Mouse (Mus musculus): ENCODE measurements at regions not wholly inside any gene's neighbourhood (a gene's known extent, or its start where the extent isn't known, plus 50 kb on each side); places are given as distances from the start of the nearest gene placed in this dataset.

DNA sequence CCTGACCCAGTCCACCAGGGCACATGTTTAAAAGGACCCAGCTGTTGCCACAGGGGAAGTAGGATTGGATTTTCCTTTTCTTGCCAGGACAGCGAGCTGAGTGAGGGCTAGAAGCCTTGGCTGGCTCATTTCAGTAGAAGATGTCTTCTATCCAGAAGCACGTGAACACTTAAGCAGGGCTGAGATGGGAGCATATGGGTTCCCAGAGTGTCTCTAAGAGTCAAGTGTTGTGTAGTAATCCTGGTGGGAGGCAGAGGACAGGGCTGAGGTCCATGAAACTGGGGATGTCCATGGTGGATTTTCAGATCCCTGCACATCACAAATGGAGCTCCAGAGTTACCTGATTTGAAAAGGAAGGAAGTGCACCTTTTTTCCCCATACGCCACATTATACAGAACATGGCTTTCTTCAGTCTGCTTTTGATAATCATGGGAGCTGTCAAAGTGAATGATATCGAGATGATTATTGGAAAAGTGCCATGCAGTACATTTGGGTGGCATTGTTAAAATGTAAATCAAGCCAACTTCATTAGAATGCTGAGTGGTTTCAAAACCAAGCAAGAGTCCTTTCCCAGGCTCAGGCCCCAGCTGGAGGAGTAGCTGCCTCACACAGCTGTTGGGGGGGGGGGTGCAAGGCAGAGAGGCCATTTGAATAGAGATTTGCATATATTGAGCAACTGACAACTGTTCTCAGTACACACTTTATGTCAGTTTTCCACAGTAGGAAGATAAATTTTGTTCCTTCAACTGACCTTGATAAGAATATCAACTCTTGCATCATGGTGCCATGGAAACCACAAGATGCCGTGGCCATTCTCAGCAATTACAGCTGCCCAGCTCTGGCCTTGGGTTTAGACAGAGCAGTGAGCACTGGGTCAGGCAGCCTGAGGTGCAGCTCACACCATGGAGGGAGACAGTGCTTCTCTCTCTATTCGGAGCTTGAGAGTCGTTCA, 81.7 kb downstream of the Slc35b3 start:
- DNase-seq (ENCODE audit: low spot score): peak; percentile 4

DNA sequence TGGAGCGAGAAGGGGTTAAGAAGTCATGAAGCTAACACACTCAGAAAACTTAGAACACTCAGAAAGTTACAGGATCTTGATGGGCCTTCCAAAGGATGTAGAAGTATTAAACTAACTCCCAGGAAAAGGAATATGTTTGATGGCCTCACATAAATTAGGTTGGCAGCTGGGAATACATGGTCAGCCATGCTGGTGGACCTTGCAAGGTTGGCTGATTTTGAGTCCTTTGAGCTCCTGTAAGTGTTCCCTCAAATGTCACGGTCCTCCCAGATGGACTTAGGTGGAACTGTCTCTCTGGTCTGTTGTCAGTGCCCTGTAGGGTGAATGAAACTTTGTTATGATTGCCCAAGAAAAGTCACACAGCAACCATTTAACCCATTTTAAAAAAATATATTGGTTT, 84.8 kb downstream of the Slc35b3 start:
- no peak for DNase-seq (ENCODE audit: low spot score)

DNA sequence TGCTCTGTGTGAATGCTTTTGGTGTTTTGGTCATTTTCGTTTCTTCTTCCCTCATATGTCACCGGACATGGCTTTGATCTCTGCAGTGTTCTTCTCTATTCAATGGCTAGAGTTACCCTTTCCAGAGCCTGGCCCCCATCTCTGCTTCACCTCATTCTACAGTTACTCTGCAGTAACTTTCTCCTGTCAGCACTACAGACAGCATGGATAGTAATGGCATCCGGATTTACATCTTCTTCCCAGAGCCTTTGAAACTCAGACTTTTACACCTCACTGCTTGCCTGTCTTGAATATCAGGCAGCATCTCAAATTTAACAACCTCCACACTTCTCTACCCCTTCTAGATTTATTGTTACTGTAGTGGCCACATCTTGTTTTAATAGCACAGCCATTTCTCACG, 96.7 kb downstream of the Slc35b3 start:
- no peak for DNase-seq (ENCODE audit: low spot score)

DNA sequence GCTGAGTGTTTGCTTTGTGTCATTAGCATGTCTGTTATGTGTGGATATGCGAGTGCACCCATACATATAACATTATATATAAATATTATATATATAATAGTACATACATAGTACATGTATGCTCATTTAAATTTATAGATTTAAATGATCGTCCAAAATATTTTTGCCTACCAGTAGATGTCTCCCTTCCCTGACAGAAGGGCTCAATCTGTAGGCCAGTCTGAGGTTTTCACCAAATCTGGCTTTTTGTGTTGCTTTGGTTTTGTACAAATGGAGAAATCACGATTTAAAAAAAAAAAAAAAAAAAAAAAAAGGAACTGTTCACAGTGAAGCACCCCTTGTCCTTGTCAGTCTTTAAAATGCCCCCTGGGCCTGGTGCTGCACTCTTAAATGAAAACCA, 104.9 kb downstream of the Slc35b3 start:
- no peak for DNase-seq (ENCODE audit: low spot score)

DNA sequence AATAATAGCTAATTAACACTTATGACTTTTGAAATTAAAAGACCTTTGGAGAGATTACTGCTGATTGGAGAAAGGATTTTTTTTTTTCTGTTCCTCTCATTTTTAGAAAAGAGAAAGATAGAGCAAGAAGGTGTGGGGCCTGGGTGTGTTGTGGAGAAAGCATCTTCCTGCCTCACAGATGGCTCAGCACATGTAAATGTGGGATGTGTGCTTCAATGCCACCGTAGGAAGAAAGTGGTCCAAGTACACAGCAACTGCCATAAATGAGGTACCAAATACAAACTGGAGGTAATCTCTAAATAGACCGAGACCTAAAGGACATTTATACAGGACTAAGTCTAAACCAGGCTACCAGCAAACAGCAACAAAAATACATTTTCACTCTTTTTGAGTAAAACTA, 105.7 kb downstream of the Slc35b3 start:
- DNase-seq (ENCODE audit: low spot score): no peak

DNA sequence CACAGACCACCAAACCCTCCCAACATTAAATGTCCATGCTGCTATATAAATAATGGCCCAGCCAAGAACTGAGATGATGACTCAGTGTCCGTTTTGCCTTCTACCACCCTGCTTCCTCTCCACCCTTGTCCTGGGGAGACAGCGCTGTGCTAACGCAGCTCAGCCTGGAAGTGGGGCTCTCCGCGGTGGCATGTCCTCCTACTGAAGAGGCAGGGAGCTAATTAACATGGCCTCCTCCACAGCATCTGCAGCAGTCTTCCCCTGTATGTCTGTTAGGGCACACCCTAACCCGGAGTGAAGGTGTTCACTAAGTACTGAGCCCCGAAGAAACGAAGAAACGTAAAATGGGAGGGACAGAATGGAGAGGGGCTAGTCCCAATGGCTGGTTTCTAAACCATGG, 107.8 kb downstream of the Slc35b3 start:
- DNase-seq (ENCODE audit: low spot score): no peak

DNA sequence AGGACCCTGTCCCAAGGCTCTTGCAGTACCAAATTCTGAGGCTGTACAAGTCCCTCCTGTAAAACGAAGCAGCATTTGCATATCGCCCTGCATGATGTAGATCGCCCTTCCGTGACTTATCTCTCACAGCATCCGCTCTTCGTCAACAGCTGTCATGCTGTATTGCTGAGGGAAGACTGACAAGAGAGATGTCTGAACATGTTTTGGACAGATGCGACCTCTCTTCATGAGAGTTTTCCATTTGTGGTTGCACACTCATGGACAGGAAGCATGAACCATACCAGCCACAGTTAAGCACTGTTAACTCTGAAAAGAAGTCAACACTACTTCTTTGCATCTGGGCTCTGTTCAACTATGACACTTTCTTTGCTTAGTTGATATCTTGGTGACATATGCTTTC, 108.9 kb downstream of the Slc35b3 start:
- DNase-seq (ENCODE audit: low spot score): no peak

DNA sequence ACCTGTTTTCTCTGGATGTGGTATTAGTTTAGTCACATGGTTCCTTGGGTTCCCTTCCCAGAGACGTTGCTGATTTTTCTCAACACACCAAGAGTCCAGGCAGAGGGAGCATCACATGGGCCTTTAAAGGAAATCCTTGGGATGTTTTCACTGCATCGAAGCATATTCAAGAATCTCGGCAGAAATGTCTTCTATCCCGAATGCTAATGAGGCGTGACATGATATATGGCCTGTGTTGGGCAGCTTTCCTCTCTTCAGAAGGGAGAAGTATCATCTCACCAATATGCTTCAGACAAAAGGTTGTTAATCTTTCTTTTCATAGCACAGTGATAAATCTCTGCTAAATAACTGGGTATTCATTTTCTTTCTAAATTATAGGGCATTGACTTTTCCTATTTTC, 122.4 kb downstream of the Slc35b3 start:
- DNase-seq (ENCODE audit: low spot score): no peak

DNA sequence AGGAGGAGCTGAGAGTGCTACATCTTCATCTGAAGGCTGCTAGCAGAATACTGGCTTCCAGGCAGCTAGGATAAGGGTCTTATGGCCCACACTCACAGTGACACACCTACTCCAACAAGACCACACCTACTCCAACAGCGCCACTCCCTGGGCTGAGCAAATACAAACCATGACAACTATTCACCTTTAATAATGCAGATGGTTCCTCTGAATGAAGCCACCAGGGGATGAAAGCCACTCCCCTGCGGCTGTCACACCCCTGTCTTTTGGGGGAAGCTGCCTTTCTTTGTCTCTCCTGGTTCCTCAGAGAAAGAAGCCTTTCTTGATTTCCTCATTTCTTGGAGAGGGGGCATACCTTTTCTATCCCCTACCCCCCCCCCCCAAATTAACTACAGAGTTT, 135.0 kb downstream of the Slc35b3 start:
- DNase-seq (ENCODE audit: low spot score): no peak

DNA sequence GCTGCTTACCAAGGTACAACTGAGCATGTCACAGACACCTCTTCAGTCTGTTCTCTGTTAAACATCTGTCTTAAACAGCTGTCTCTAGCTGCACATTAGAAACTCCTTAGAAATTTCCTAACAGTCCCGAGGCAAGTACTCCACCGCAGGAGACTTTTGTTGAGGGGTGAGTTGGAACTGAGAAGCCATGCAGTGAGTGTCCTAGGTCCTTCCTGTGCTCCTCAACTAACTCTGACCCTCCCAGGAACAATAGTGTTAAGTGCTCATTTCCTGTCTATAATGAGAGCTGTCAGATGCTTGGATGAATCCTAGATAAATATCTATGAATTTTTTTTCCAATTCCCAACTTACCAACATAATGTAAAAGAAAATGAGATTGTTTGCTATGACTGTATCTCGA, 141.1 kb downstream of the Slc35b3 start:
- DNase-seq (ENCODE audit: low spot score): no peak

DNA sequence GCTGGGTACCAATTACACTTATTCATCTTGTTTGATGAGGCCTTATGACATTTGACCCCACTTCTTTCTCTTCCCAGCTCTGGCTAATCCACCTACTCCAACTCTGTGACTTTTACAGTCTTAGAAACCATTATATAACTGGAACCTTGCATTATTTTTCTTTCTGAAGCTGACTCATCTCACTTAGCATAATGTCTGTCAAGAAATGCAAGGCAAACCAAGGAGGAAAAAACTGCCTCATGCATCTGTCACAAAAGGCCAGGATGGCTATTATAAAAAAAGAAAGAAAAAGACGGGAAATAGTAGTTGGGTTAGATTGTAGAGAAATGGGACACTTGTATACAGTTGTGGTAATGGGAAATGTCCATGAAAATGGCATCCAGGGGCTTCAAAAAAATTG, 141.9 kb downstream of the Slc35b3 start:
- DNase-seq (ENCODE audit: low spot score): no peak

DNA sequence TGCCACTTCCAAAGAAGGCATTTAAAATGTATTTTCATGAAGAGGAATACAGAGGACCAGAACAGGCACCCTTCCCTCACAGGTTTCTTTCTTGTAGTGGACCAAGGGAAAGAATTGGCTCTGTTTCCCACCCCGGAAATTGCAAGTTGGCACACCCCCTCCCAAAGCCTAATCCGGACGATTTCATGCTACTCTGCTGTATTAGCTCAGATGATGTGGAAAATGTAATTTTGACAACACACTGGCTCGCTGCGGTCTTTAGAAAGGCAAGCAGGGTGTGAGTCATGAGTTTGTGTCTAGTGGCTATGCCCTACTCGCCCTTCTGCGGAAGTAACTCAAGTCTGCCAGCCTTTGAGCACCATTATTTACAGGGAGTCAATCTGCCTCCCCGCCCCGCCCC, 144.4 kb downstream of the Slc35b3 start:
- no peak for DNase-seq (ENCODE audit: low spot score)

DNA sequence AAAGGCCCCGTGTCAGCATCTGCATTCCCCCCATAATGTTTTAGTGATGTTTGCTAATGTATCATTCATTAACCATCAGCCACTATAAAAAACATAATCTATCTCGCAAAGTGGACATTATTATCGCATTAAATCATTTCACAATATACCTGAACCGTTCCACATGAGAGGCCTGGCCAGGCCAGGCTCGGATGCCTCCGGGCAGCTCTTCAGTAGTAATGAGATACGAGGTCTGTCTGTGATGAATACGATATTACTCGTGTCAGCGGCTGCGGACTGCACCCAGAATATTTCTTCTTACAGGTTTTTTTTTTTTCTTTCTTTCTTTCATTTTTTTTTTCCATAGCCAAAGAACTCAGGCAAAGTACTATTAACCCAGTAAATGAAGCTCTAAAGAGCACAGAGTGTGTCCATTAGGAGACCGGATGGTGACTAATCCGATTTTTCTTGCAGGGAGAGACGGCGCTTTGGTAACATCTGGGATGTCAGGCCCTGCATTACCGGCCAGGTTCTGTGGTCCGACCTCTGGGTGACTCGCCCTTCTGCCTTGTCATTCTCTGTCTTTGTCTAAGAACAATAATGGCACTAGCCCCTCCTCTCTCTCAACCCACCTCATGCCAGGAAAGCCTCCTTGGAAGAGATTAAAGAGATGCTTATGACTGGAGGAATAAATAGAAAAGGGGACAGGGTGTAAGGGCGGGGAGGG, 145.5 kb downstream of the Slc35b3 start:
- no peak for DNase-seq (ENCODE audit: low spot score)

DNA sequence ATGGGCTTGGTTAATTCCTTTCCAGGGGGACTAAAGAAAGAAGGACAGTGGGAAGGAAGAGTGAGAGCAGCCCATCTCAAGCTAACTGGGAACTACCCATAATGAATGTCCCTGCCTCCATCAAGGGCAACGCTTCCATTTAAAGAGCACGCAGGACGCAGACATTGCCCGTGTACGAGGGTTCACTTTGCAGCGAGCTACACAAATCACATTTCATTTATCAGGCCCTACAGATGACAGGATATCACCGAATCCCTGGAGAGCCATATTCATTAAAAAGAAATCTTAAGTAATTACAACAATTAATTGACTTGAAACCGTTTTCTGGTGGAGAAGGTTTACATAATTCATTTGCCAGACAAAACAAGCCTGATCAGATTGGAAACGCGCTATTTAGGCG, 139.7 kb upstream of the Eef1e1 start:
- no peak for DNase-seq (ENCODE audit: low spot score)

DNA sequence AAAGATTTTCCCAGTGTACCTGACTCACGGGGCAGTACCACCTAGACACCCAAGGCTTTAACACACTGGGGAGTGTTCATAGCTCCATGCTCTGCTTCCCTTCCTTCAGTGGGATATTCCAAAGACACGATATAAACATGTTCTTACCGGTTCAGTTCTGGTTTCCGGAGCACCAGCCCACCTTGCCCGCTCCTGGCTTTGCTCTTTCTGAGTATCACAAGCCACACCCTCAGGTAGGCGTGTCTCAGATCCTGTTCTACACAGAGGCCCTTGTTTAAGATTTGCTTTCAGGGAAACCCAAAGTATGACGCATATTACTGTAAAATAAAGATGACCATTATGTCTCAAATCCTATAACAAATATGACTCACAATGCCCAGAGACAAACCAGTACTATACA, 134.6 kb upstream of the Eef1e1 start:
- DNase-seq (ENCODE audit: low spot score): no peak

DNA sequence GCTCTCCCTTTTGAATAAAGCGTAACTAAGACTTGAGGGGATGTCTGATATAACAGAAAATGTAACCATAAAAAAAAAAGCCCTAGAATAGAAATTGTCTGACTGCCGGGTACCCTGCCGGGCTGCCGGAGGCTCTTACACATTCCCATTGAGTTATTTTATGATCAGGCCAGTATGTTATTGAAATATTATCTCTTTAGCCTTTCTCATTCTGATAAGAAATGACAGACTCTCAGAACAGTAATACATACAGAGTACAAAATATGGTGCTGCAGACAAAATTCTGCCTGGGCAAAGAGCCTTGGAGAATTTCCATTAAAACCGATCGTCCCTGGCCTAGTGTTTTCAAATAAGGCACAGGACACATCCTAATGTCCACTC, 121.8 kb upstream of the Eef1e1 start:
- no peak for DNase-seq (ENCODE audit: low spot score)

DNA sequence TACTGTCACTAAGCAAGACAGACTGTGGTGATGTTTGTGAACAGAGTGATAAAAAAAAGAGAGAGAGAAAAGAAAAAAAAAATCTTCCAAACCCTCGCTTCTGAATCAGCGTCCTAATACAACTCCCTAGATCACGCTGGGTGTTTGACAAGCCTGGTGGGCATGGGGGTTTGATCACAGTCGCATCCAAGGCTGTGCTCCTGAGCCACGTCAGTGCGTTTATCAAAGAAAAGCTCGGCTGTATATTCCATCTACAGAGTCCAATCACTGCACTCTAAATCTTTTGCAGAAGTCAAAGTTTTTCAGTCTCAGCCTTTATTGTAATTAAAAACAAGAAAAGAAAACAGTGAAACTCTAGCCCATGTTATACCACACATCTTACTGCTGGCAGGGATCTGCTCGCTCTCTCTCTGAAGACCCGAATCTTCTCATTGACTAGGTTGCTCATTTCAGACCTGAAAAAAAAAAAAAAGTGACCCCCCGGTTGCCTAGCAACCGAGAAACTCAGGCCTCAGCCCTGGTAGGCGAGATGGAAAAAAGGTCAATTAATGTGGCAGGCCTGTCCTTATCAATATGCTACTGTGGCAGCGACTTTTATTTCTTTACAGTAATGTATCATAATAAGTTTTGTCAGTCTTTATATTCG, 121.2 kb upstream of the Eef1e1 start:
- DNase-seq (ENCODE audit: low spot score): no peak

DNA sequence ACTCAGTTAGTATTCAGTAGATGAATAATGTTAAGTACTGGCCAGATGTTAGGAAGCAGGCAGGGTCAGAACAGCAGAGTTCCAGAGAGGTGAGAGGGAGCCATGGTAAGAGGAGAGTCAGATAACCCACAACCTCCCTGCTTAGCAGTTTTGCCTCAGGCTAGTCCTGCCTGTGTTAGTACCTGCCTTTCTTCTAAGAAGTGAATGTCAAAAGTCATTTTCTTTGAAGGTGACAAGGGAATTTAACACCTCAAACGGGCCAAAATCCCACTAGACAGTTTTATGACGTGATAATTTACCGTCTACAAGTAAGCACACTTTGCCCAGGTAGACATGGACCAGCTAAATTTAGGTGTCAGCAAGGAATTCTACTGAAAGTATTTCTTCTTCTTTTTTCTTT, 117.7 kb upstream of the Eef1e1 start:
- no peak for DNase-seq (ENCODE audit: low spot score)

DNA sequence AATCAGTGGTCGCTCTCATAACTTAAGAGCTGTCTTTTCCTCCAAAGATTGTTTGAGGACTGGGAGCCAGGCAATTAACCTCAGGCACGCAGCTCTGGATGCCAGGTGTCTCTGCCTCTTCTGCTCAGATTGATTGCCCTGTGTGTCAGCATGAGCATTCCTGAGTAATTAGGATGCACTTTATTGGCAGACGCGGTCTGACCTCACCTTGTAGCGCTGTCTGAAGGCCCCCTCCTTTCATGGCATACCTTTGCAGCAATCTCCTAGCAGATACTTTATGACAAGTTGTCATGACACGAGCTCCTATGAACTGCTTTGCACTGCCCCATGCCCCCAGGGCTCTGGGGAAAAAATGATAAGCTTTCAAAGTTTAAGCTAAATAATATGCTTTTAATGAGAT, 114.1 kb upstream of the Eef1e1 start:
- DNase-seq (ENCODE audit: low spot score): no peak

DNA sequence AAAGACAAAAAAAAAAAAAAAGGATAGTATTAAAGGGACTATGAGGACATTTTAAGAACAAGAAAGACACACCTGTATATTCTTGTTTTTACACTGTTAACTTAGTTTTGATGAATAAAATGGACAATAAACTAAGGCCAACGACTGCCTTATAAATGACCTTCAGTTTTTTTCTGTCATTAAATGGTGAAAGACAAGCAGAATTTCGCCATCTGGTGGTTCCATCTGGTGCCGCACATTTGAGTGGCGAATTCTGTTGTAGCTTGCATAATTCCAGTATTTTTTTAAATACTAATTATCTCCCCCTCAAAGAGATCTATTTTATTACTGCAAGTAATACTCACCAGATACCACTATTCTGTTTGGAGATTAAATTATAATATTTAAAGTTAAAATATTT, 107.3 kb upstream of the Eef1e1 start:
- DNase-seq (ENCODE audit: low spot score): no peak

DNA sequence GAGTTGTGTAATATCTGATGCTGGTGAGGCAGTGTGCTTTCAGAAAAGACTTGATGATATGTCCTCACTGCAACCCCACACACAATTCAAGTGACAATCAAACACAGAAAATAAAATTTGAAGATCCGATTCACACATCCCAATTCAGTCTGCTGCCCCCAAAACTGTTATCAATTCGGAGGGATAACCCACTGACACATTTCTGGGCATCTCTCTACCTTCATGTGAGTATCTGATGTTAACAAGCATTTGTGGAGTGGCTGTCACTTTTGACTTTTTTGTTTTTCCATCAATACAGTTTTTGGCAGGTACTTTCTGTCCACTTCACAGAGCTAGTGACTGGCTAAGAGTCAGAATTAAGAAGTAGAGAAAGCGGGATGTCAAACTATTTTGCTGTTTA, 101.4 kb upstream of the Eef1e1 start:
- no peak for DNase-seq (ENCODE audit: low spot score)

DNA sequence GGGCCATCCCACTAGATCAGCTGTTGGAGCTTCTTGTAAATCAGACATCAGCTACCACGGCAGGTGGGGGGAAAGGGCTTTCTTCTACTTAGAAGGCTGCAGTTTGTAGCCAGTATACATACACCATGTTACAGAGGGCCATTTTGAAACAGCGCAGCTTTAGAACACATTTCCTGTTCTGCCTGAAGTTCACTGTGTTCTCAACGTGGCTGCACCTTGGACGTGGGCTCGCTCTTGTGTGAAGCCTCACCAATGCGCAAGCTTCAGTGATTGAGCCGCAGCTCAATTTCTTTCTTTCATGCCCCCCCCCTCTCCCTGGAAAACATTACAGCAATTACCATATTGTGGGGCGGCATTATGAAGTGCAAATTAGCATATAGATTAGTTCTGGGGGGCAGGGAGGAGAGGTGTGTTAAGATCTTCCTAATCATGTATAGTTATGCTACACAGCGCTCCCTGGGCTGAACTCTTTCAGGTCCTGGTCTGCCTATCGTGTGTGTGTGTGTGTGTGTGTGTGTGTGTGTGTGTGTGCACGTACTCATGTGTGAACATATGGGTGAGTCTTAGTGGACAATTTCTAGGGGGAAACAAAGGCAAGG, 97.9 kb upstream of the Eef1e1 start:
- no peak for DNase-seq (ENCODE audit: low spot score)
